Mouse (Mus musculus): ENCODE data around the gene Grem1.

Grem1 gene

DNA sequence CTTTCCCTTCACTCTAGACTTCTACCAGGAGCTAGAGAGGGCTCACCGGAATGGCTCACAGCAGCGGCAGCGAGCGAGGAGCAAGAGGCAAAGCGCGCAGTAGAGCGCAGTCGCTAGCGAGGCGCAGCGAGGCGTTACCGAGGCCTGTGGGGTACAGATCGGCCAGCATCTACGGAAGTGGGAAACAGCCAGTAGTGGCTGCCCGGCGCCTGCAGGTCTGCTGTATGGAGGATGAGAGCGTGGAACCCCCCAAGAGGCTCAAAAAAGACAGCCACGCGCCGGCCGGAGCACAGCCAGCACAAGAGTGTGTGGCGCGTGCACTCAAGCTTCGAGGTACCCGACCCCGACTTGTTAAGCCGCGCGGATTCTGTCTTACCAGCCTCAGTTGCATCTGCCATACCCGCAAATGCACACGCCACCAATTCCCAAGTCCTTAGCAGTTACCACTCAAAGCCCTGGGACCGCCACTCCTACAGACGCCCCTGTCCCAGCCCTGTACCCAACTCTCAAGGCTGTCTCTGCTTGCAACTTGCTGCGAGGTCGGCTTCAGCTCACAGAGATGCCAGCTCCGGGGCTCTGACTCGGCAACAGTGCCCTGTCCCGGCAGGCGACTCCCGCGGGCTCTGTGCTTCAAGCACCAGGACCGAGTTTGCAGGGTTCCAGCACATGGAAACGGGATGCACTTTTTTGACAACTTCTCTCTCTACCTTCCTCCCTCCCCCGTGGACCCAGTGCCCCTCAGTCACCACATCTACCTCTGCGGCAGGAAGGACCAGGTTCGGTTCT lies 728 bp downstream of the Grem1 start:
- no peak for DNase-seq (ENCODE audit: low read depth, low spot score)

DNA sequence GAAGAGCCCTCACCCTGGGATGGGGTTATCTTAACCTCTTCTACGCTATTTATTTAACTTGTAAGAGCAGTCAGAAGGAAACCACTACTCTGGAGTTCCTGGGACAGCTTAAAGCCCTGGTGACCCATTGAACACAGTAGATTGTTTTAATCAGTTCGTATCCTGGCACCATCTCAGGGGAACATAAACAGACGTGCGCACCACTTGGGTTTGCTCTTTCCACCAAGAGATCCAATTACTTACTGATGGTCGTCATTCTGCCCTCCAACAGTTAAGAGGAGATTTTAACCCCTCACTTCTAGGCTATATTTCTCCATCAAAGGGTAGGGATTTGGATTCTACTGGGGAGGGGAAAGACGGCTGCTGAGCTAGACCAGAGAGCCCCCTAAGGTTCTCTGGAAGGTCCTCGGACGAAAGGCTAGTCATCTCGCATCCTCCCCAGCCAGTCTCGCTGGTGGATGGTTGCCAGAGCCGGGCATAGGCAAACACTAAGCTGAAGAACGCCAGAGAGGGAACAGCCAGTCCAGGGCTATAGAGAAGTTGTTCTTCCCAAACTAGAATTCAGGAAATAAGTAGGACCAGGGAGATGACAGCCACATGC lies 1.4 kb downstream of the Grem1 start:
- no peak for DNase-seq (ENCODE audit: low read depth, low spot score)

DNA sequence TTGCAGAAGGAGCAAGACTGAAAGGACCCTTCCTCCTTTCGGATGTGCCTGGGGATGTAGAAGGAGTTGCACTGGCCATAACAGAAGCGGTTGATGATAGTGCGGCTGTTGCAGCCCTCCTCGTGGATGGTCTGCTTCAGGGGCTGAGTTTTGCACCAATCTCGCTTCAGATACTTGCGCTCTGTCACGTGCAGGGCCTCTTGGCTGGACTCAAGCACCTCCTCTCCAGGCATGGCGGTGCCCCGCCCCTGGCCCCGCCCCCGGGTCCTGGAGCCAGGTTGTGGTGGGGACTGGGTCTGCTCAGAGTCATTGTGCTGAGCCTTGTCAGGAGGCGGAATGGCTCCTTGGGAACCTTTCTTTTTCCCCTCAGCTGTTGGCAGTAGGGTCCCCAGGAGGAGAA lies 8.7 kb downstream of the Grem1 start:
- no peak for DNase-seq (ENCODE audit: low read depth, low spot score)

DNA sequence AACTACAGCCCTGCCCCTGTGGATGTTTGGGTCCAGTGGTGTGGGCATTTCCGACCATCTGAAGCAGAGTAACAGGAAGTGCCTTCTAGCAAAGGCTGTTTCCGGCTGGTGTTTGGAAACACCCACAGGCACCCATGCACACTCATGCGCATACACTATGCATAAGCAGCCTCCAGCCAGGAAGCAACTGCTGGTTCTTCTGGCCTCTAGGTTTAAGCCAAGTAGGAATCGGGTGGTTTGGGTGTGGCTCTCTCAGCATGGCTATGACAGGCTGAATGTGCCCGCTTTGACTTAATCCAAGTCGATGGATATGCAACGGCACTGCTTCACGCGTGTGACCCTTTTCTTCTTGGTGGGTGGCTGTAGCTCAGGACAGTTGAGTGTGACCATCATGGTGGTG lies 9.1 kb downstream of the Grem1 start:
- DNase-seq (ENCODE audit: low read depth, low spot score): no peak

DNA sequence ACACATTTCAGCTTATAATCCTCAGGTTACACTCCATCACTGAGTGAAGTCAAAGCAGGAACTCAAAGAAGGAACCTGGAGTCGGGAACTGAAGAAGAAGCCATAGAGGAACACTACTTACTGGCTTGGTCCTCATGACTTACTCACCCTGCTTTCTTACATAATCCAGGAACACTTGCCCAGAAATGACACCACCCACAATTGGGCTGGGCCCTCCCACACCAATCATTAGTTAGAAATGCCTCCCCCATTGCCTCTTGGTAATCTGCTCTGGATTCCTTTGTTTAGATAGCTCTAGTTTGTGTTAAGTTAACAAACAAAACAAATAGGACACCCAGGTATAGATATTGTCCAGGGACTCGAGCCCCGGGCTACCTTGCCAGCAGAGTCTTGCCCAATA lies 29.9 kb downstream of the Grem1 start:
- DNase-seq (ENCODE audit: low read depth, low spot score): no peak

- DNase-seq (ENCODE audit: low read depth, low spot score): no peak
Observed at GRCm38 (mm10) chr2:113714801-113715200, 43.6 kb downstream of the Grem1 start.

- DNase-seq (ENCODE audit: low read depth, low spot score): no peak
Observed at GRCm38 (mm10) chr2:113713406-113713805, 45.0 kb downstream of the Grem1 start.

GRCm38 (mm10) chr2:113707507-113707906 lies 50.9 kb downstream of the Grem1 start:
- no peak for DNase-seq (ENCODE audit: low read depth, low spot score)

GRCm38 (mm10) chr2:113701507-113701906 lies 56.9 kb downstream of the Grem1 start:
- no peak for DNase-seq (ENCODE audit: low read depth, low spot score)

GRCm38 (mm10) chr2:113696647-113697046 lies 61.8 kb downstream of the Grem1 start:
- DNase-seq (ENCODE audit: low read depth, low spot score): no peak

- DNase-seq (ENCODE audit: low read depth, low spot score): no peak
Observed at GRCm38 (mm10) chr2:113696222-113696621, 62.2 kb downstream of the Grem1 start.
